Mouse (Mus musculus) right cerebral cortex, adult 18-20 months (tissue): ENCODE data around the gene Tjp2.

Experiments
- DNase-seq: peaks from one replicate; pipeline ENCODE4 v3.0.0; 2022; ENCODE audit warnings: mixed read lengths

Gene Tjp2

DNA sequence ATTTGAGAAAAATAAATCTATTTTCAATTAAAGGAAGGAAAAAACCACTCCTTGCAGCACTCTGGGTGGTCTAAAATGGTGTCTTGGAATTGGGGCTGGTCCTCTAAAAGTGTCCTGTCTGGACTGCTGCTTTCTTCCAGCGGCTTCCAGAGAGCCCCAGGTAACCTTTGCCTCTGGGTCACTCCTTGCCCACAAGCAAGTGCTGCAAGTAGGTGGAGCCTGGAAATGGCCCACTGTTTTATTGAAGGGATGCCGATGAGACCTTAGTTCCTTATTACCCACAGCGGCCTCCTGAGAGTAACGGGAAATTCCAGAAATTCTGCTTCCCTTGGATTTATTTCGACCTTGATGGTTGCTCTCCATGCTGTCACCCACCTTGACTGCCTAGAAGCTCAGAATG is 170.6 kb downstream of the Tjp2 start:
- no peak for DNase-seq

DNA sequence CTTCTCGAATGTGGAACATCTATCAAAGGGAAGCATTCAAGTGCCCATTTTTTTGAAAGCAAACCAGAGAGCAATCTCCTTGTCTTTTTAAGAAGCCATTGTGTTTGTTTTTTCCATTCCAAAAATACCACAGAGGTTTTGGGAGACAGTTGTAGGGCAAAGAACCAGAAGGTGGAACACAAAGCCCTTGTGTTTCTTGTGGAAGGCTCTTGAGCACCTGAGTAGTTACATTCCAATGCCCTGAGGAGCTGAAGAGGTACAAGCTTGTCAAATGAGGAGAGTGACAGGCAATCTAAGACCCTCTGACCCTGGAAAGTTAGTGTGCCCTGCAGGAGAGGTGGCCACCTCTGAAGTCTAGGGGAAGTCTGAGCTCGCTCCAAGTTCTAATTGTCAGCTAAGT is 174.3 kb downstream of the Tjp2 start:
- no peak for DNase-seq

DNA sequence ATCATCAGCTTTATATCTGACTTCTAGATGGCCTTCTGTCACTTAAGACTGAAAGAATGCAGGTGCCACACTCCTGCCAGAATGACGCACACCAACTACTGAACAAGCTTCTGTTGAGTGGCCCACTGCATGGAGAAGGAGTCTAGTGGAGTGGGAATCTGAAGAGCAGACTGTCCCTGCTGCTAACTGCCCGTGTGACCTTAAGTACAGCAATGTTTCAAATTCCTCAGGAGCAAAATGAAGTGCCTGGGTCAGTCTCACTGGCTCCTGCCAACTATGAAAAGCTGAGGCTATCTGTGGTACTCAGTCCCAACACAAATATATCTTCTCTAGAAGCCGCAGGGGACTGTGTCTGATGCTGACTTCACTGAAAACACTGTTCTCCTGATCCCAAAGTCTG is 175.5 kb downstream of the Tjp2 start:
- DNase-seq: no peak

DNA sequence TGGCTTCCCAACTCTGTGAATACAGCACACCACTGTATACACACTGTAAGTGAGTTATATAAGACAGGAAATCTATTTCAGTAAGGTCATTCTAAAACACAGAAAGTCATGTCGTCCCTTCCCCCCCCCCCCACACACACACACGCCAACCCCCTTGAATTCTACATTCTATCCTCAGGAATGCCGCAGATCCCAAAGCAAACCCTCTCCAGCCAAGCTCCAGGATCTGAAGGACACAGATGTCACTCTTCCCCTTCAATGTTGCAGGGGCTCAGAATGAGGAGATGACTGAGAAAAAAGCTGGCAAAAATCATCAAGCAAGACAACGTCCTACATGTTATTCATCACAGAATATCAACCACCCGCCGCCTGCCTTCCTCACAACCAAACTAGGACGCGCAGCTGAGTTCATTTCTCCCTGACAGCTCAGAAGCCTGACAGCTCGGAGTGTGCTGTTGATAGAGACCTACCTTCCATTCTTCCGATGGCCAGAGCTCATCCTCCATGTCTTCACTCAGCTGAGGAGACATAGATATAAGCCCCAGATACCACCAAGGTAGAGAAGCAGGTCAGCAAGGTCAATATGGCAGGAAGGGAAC is 178.3 kb downstream of the Tjp2 start:
- no peak for DNase-seq
